Mouse (Mus musculus) c-Kit-positive CD71-negative TER-119-negative erythroid progenitor cells, embryonic 14.5 days (primary cell): ENCODE results near the gene Limd2.
"Not testable (repeated sequence)": the region's sequence is repeated elsewhere in the genome, so short reads cannot be mapped to it uniquely, and the experiment has no call there.

Experiments used
- DNase-seq: peaks from one replicate; pipeline ENCODE4 v3.0.0-alpha.2; 2013; ENCODE audit warnings: low read depth

Gene Limd2

GRCm38 (mm10) chr11:106126727-106127373, 33.8 kb downstream of the Limd2 start:
- not testable (repeated sequence) for DNase-seq

GRCm38 (mm10) chr11:106125827-106126226, 34.8 kb downstream of the Limd2 start:
- DNase-seq, result no peak

- DNase-seq, result no peak
Observed at GRCm38 (mm10) chr11:106124784-106125183, 35.9 kb downstream of the Limd2 start.

DNA sequence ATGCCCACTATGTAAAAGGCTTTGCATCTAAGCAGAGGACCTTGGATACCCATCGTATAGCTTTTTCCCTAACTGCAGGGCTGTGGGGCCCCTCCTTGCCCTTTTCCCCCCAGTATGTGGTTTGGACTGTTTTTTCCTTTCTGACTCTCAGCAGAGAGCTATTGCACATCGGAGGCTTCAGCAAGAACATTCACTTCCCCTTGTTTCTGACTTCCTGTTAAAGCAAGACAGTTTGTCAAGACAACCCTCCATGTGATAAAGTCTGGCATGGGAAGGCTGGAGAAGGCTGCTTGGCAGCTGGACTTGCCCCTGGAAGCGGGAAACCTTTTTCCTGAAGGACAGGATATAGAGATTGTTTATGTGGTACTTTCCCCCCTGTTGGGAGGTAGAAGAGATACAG, 37.9 kb downstream of the Limd2 start:
- peak; percentile 38 for DNase-seq

- no peak for DNase-seq
Observed at GRCm38 (mm10) chr11:106122221-106122620, 38.4 kb downstream of the Limd2 start.

DNA sequence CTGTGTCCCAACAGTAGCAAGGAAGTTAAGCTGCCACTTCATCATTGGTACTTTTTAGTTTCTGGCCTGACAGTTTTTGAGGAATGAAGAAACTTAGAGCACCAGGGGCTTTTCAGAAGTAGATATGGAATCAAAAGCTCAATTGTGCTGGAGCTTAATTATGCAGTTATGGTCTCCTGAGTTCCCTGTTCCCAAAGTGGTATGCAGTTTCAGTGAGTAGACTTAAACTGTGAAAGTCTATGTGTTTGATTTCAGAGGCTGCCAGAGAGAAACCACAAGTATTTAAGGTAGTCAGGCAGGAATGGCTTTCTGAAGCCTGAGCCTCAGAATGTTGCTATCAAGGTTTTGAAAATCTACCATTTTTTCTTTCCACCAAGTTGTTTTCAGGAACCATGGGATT, 49.0 kb downstream of the Limd2 start:
- DNase-seq, result no peak
